Mouse (Mus musculus) embryonic facial prominence, embryonic 14.5 days (tissue): ENCODE data around the gene Selplg. TPM values are rescaled to one million over a fixed set of nuclear protein-coding genes. Genes with fewer than 3 reads are reported as not detected.

Source experiments
- ATAC-seq: fragments of 200-750 bp; cut with Nextera tagmentation; 2 replicates; pipeline ENCODE4 v1.8.0; 2017; ENCODE audit warnings: low read depth, moderate number of reproducible peaks, moderate TSS enrichment
- DNase-seq: peaks from one replicate; pipeline ENCODE4 v3.0.0-alpha.2; 2015; ENCODE audit warnings: low spot score
- H3K27ac ChIP-seq: fragments of 300-500 bp; sonication (generic); replicated peaks from 2 replicates; pipeline ENCODE4 v1.5.1; 2014; ENCODE audit warnings: low read depth, mild to moderate bottlenecking, low read length, moderate library complexity
- H3K27me3 ChIP-seq: fragments of 300-500 bp; sonication (generic); replicated peaks from 2 replicates; pipeline ENCODE4 v1.6.1; 2014; ENCODE audit warnings: low read length; ENCODE audit not compliant: control insufficient read depth, insufficient read depth
- H3K36me3 ChIP-seq: fragments of 300-500 bp; sonication (generic); 2 replicates; pipeline ENCODE4 v1.6.1; 2014; ENCODE audit warnings: low read length, mixed read lengths; ENCODE audit not compliant: control insufficient read depth, insufficient read depth
- H3K4me1 ChIP-seq: fragments of 300-500 bp; sonication (generic); 2 replicates; pipeline ENCODE4 v1.6.1; 2014; ENCODE audit warnings: antibody characterized with exemption, low read length; ENCODE audit not compliant: control insufficient read depth, insufficient read depth
- H3K4me2 ChIP-seq: fragments of 300-500 bp; sonication (generic); 2 replicates; pipeline ENCODE4 v1.6.1; 2014; ENCODE audit warnings: low read depth, mild to moderate bottlenecking, low read length, moderate library complexity, mixed read lengths
- H3K4me3 ChIP-seq: fragments of 300-500 bp; sonication (generic); 2 replicates; pipeline ENCODE4 v1.5.1; 2014; ENCODE audit warnings: low read depth, mild to moderate bottlenecking, low read length
- H3K9ac ChIP-seq: fragments of 300-500 bp; sonication (generic); 2 replicates; pipeline ENCODE4 v1.6.1; 2014; ENCODE audit warnings: low read depth, mild to moderate bottlenecking, low read length, moderate library complexity, mixed read lengths
- H3K9me3 ChIP-seq: fragments of 300-500 bp; sonication (generic); 2 replicates; pipeline ENCODE4 v1.6.1; 2016; ENCODE audit warnings: low read length; ENCODE audit not compliant: control insufficient read depth
- WGBS: fragments of 180-500 bp; shearing (Covaris S2); extraction: QIAGEN DNeasy Blood & Tissue Kit; methylation state at CpG from one replicate; pipeline ENCODE4 v1.1.7; 2014; 5-methylcytosine and 5-hydroxymethylcytosine counted together
- polyA plus RNA-seq: library from polyadenylated mRNA; unstranded; fragments of >200 nt; fragmentation: Nextera tagmentation; extraction: Ambion mirVana; gene quantifications from 2 replicates; pipeline ENCODE4 v1.2.1, GENCODE M21; 2014

Gene Selplg
- polyA plus RNA-seq: 4.9 and 5.2 TPM in 2 replicates

DNA sequence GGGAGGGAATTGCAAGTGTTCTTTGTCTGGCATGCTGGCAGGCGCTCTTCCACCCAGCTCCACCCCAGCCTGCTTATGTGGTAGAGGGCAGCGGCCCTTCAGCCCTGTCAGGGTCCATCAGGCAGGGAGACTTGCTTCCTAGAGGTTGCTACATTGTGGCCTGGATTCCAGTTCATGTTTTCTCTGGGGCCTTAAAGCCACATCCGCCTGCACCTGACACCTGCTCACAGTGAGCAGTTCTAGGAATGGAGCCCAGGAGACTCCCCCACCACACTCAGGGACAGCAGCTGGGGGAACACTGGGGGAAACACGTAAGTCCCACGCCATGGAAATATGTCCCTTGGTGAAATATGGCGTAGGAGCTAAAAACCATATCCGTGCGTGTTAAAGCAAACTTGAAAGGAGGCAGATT lies at the start of gene Selplg:
Gene Selplg, minus strand, starts transcription at position 155 of the 412 bp plus-strand sequence.
- no peak within 1 kb of the TSS for H3K9ac ChIP-seq
- WGBS: 33% methylated on average over 8 of the region's 8 CpGs

DNA sequence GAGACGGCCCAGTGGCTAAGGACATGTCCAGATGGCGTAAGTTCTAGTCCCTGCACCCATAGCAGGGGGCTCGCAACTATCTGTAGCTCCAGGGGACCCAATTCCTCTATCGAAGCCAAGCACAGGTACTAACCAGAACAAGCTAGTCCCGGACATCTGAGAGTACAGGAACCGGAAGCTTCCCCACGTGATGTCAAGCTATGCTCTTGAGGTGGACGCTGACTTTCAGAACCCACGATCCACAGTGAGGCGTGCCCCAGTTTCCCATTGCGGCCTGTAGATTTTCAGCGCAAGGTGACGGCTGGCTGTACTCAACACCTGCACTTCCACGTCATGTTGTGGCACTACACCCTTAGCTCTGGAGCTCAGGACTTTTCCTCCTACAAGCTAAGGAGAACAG lies 48.7 kb upstream of the Selplg start:
- no peak overlapping the region for H3K4me3 ChIP-seq
- peaks cover 29% of the 10 kb centered on the region for H3K36me3 ChIP-seq
- H3K4me1 ChIP-seq: peaks cover 7% of the 10 kb centered on the region; the same call in 1 of the 2 replicates
- no peak overlapping the region for H3K9ac ChIP-seq
- ATAC-seq (no peak), DNase-seq (no peak)
- H3K4me2 ChIP-seq: no peak overlapping the region
- H3K9me3 ChIP-seq: no peaks in the 10 kb centered on the region
- WGBS: 96% methylated on average over 14 of the region's 14 CpGs
- H3K27ac ChIP-seq: no peak overlapping the region
- no peaks in the 10 kb centered on the region for H3K27me3 ChIP-seq

More for the DNA sequence above, at the start of gene Selplg:
- Histone ChIP-seq H3K4me1 (no peaks in the 10 kb centered on the region), H3K36me3 (no peaks in the 10 kb centered on the region), H3K27ac (no peak within 1 kb of the TSS), H3K4me3 (no peak within 1 kb of the TSS), H3K4me2 (no peak within 1 kb of the TSS), H3K27me3 (no peaks in the 10 kb centered on the region), H3K9me3 (no peaks in the 10 kb centered on the region)
- DNase-seq (no peak), ATAC-seq (no peak)

GRCm38 (mm10) chr5:113878943-113879617 lies 46.6 kb upstream of the Selplg start:
- Histone ChIP-seq H3K36me3 (peaks cover 35% of the 10 kb centered on the region), H3K27ac (no peak overlapping the region), H3K4me2 (no peak overlapping the region), H3K9ac (no peak overlapping the region), H3K9me3 (0 out of 2 replicates have a peak, but pooled peaks cover 3% of the 10 kb centered on the region), H3K4me1 (peaks cover 7% of the 10 kb centered on the region; the same call in 1 of the 2 replicates), H3K27me3 (no peaks in the 10 kb centered on the region), H3K4me3 (no peak overlapping the region)
- WGBS: 89% methylated on average over 17 of the region's 17 CpGs
- ATAC-seq (no peak), DNase-seq (no peak)

DNA sequence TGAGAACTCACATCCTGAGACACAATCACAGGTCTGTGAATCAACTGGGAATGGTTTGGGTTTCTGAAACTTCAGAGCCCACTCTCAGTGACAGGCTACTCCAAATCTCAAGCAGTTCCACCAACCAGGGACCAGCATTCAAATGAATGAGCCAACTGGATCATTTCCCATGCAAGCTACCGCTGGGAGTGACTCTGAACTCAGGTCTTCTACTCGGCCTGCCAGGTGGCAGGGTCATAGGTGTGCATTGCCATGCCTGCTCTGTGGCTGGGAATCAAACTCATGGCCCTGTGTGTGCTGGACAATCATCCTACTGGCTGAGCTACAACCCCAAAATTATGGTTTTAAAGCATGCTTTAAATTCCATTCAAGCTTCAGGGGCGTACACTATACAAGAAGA lies 45.1 kb upstream of the Selplg start:
- Histone ChIP-seq H3K36me3 (peaks cover 35% of the 10 kb centered on the region), H3K9me3 (0 out of 2 replicates have a peak, but pooled peaks cover 3% of the 10 kb centered on the region), H3K27me3 (no peaks in the 10 kb centered on the region), H3K4me1 (peaks cover 16% of the 10 kb centered on the region), H3K27ac (no peak overlapping the region), H3K4me3 (no peak overlapping the region), H3K4me2 (no peak overlapping the region), H3K9ac (no peak overlapping the region)
- WGBS: 62% methylated on average over 3 of the region's 3 CpGs
- no peak for ATAC-seq
- no peak for DNase-seq

GRCm38 (mm10) chr5:113876176-113876575 lies 43.7 kb upstream of the Selplg start:
- H3K4me1 ChIP-seq: peaks cover 28% of the 10 kb centered on the region
- no peaks in the 10 kb centered on the region for H3K27me3 ChIP-seq
- H3K4me3 ChIP-seq: no peak overlapping the region
- H3K9ac ChIP-seq: no peak overlapping the region
- no peak for ATAC-seq
- H3K36me3 ChIP-seq: peaks cover 28% of the 10 kb centered on the region
- 0 out of 2 replicates have a peak, but pooled peaks cover 3% of the 10 kb centered on the region for H3K9me3 ChIP-seq
- WGBS: 83% methylated on average over 7 of the region's 7 CpGs
- no peak overlapping the region for H3K4me2 ChIP-seq
- H3K27ac ChIP-seq: no peak overlapping the region
- DNase-seq: no peak

GRCm38 (mm10) chr5:113875625-113876024 lies 43.2 kb upstream of the Selplg start:
- ATAC-seq (no peak), DNase-seq (no peak)
- no peak overlapping the region for H3K27ac ChIP-seq
- H3K9me3 ChIP-seq: 0 out of 2 replicates have a peak, but pooled peaks cover 3% of the 10 kb centered on the region
- H3K9ac ChIP-seq: no peak overlapping the region
- H3K4me3 ChIP-seq: no peak overlapping the region
- WGBS: 80% methylated on average over 4 of the region's 4 CpGs
- H3K36me3 ChIP-seq: peaks cover 22% of the 10 kb centered on the region
- H3K4me2 ChIP-seq: no peak overlapping the region
- H3K27me3 ChIP-seq: no peaks in the 10 kb centered on the region
- peaks cover 33% of the 10 kb centered on the region for H3K4me1 ChIP-seq

DNA sequence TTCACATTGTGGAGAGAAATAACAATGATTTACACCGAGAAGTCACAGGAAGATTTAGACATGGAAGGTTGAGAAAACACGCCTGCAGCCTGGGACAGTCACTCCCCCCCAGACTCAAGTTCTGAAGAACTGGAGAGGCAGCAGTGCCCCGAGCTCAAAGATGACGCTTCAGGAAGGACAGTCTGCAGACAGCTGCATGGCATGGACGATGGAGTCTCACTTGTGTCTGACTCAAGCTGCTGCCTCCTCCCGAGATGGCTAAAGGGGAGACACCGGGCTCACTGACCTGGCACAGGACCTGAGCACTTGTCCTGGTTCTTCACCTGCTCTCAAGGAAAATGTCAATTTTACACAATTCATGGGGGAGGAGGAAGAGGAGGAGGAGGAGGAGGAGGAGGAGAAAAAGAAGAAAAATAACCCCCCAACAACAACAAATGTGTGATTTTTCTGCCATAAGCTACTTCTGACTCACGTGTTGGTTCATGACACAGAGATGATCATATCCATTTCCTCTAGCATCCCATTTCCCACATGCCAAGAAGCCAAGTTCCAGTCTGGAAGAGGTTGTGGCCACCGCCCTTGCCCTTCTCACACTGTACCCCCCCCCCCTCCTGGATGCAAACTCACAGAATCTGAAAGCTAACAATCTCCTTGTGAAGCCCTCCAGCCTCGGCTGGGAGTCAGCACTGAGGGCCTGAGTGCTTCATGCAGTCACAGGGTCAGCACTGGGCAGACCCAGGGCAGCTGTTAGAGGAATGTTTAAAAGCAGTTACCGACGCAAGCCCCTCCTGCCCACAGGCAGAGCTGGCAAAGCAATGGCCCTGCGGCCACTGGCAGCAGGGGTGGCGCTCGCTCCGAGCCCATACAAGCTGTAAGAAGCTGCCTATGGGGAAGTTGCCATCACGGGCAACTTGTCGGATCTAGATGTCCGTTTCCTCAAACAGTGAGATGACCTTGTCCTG lies 41.9 kb upstream of the Selplg start:
- Histone ChIP-seq H3K9me3 (0 out of 2 replicates have a peak, but pooled peaks cover 3% of the 10 kb centered on the region), H3K36me3 (peaks cover 11% of the 10 kb centered on the region; the same call in 1 of the 2 replicates), H3K9ac (peak overlapping the region; percentile 53), H3K4me1 (peaks cover 46% of the 10 kb centered on the region), H3K4me2 (peak overlapping the region; percentile 33; the same call in 1 of the 2 replicates), H3K27me3 (no peaks in the 10 kb centered on the region), H3K4me3 (no peak overlapping the region; the same call in 1 of the 2 replicates), H3K27ac (peak overlapping the region; percentile 87)
- ATAC-seq (no peak), DNase-seq (no peak)
- 62% methylated on average over 19 of the region's 19 CpGs for WGBS
